Mouse (Mus musculus): ENCODE data around the gene Svbp. TPM values are rescaled to one million over a fixed set of nuclear protein-coding genes. Genes with fewer than 3 reads are reported as not detected.

Gene Svbp
- polyA plus RNA-seq (2012; rRNA removed), result 50.0 and 58.2 TPM in 2 replicates

GRCm38 (mm10) chr4:119194909-119195581 lies at the start of gene Svbp:
Gene Svbp, plus strand, starts transcription at chr4:119195306.

GRCm38 (mm10) chr4:119173851-119174453 lies 21.2 kb upstream of the Svbp start, which contains the start of gene Zfp691:
Gene Zfp691, minus strand, starts transcription at chr4:119174195.

GRCm38 (mm10) chr4:119189864-119190263 lies 5.2 kb upstream of the Svbp start, which contains the start of gene Ermap:
Gene Ermap, minus strand, starts transcription at chr4:119190011.

GRCm38 (mm10) chr4:119218169-119218568 lies 23.1 kb downstream of the Svbp start, which contains the start of gene Tmem269:
Gene Tmem269, minus strand, starts transcription at chr4:119218217.

GRCm38 (mm10) chr4:119232410-119233255 lies 37.5 kb downstream of the Svbp start, which contains the start of the genes AU022252 and P3h1:
Gene AU022252, minus strand, starts transcription at chr4:119232712.
Gene P3h1, plus strand, starts transcription at chr4:119232915.

Other genes with a start within 250 kb of the Svbp start
- gene Lao1, start 233.7 kb upstream of the Svbp start, polyA plus RNA-seq (2012; rRNA removed), result not detected in 2 replicates
- 131 and 168 TPM in 2 replicates for gene Slc2a1, start 86.6 kb upstream of the Svbp start, polyA plus RNA-seq (2012; rRNA removed)
- 2.7 and 3.1 TPM in 2 replicates for gene Zfp691, start 21.1 kb upstream of the Svbp start, polyA plus RNA-seq (2012; rRNA removed)
- gene Ermap, start 5.3 kb upstream of the Svbp start, polyA plus RNA-seq (2012; rRNA removed), result 185 and 211 TPM in 2 replicates
- gene Tmem269, start 22.9 kb downstream of the Svbp start, polyA plus RNA-seq (2012; rRNA removed), result not detected in 2 replicates
- 2.6 and 3.3 TPM in 2 replicates for gene AU022252, start 37.4 kb downstream of the Svbp start, polyA plus RNA-seq (2012; rRNA removed)
- gene P3h1, start 37.6 kb downstream of the Svbp start, polyA plus RNA-seq (2012; rRNA removed), result 8.4 and 9.3 TPM in 2 replicates
- gene Cldn19, start 60.1 kb downstream of the Svbp start, polyA plus RNA-seq (2012; rRNA removed), result not detected in 2 replicates
- 266 and 272 TPM in 2 replicates for gene Ybx1, start 99.3 kb downstream of the Svbp start, polyA plus RNA-seq (2012; rRNA removed)
- 56.8 and 62.2 TPM in 2 replicates for gene Ppih, start 125.2 kb downstream of the Svbp start, polyA plus RNA-seq (2012; rRNA removed)
- 0.48 and 0.51 TPM in 2 replicates for gene Ccdc30, start 220.2 kb downstream of the Svbp start, polyA plus RNA-seq (2012; rRNA removed)
- 6.7 and 7.5 TPM in 2 replicates for gene Ppcs, start 227.1 kb downstream of the Svbp start, polyA plus RNA-seq (2012; rRNA removed)
- gene Zmynd12, start 227.5 kb downstream of the Svbp start, polyA plus RNA-seq (2012; rRNA removed), result 0.07 and 0.13 TPM in 2 replicates

All from liver, embryonic 14 days (tissue).